In the genomic region with DNA sequence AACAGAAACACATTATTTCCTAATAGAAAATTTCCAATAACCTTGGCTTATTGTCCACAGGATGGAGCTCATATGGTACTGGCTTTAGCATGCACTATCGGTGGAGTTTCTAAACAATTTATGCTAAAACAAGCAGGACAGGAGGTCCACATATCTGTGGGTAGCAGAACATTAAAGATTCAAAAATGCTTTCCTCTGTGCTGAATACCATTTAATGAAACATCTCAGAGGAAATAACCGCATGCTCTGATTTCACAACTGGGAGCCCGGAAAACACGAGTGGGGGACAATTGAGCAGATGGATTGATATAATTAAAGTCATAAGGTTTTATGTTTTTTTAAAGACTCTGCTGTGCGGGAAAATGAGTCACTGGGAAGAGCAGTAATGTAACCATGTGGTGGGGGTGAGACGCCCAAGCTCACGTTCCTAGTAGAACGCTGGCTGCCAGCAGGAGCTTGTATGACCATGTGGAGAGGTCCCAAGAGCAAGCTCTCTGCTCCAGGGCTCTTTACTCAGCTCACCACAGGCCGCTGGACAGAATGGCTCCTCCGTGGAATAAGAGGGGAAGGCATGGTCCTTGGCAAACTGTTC, we compare ENCODE assay signal across 27 mouse cellular contexts. TPM values are rescaled to one million over a fixed set of nuclear protein-coding genes. Genes with fewer than 3 reads are reported as not detected.
DNase-seq lines count a peak whose midpoint lies in the region; ATAC-seq and TF ChIP-seq lines count a peak whose summit lies in the region.
"Had no signal": no experiment of that assay in that cellular context is flagged by ENCODE, and none has a peak within 500 bp of the region (broad histone marks: within the 10 kb centered on the region; RNA-seq: fewer than 3 reads in every experiment).

No protein-coding gene starts in this region.

- peak; percentile 77; the same call in 1 of the 2 replicates for ATAC-seq in hindbrain, embryonic 15.5 days (ENCODE audit: low FRiP score, low read depth)
- ATAC-seq in hindbrain, embryonic 12.5 days (ENCODE audit: low FRiP score), result no peak
- 0 out of 2 replicates have a peak, but pooled peaks have one; percentile 27 for ATAC-seq in hindbrain, postnatal 0 days
- ATAC-seq: intestine, postnatal 0 days; Patski had no signal

- H3K4me1 ChIP-seq in hindbrain, embryonic 15.5 days (replicated peaks), result peaks cover 6% of the 10 kb centered on the region
- 0 out of 2 replicates have a peak, but pooled peaks cover 2% of the 10 kb centered on the region for H3K4me1 ChIP-seq in hindbrain, embryonic 12.5 days
- H3K4me1 ChIP-seq in hindbrain, postnatal 0 days (ENCODE audit: insufficient read depth, low read length), result peaks cover 4% of the 10 kb centered on the region; the same call in 1 of the 2 replicates
- H3K4me1 ChIP-seq: limb, embryonic 13.5 days; liver, embryonic 13.5 days had no signal

- no peaks in the 10 kb centered on the region for H3K27me3 ChIP-seq in hindbrain, embryonic 15.5 days
- no peaks in the 10 kb centered on the region for H3K27me3 ChIP-seq in hindbrain, embryonic 12.5 days
- H3K27me3 ChIP-seq in hindbrain, postnatal 0 days (ENCODE audit: insufficient read depth, low read length), result no peaks in the 10 kb centered on the region
- H3K27me3 ChIP-seq: forebrain, embryonic 15.5 days; limb, embryonic 13.5 days; liver, embryonic 13.5 days had no signal

- H3K4me3 ChIP-seq in hindbrain, embryonic 15.5 days, result no peak overlapping the region
- no peak overlapping the region for H3K4me3 ChIP-seq in hindbrain, embryonic 12.5 days
- no peak overlapping the region for H3K4me3 ChIP-seq in hindbrain, postnatal 0 days (ENCODE audit: low read length)
- H3K4me3 ChIP-seq: embryonic facial prominence, embryonic 10.5 days; erythroblast, embryonic 14.5 days; forebrain, embryonic 15.5 days; left cerebral cortex, adult 2 months; limb, embryonic 13.5 days; liver, embryonic 13.5 days had no signal

- peak; percentile 24 for DNase-seq in right cerebral cortex, adult 18-20 months
- no peak for DNase-seq in right cerebral cortex, postnatal 4 days
- peak; percentile 33 for DNase-seq in hindbrain, postnatal 0 days (ENCODE audit: low spot score)
- peak; percentile 32 for DNase-seq in telencephalon, adult 2 months (ENCODE audit: low read depth, low spot score)
- no peak for DNase-seq in MN1 (ENCODE audit: low spot score)
- DNase-seq: adrenal gland, adult 8-10 months; cerebellum, adult 9-10 months; gastrocnemius, postnatal 14 days; heart, adult 18-20 months; heart, postnatal 4 days; liver, embryonic 13.5 days; lung, embryonic 14.5 days; lung, postnatal 4 days; thymus, postnatal 25 days had no signal

- H3K9ac ChIP-seq in hindbrain, embryonic 15.5 days, result no peak overlapping the region
- no peak overlapping the region for H3K9ac ChIP-seq in hindbrain, embryonic 12.5 days
- H3K9ac ChIP-seq in hindbrain, postnatal 0 days (replicated peaks; ENCODE audit: low read length), result no peak overlapping the region
- H3K9ac ChIP-seq: forebrain, embryonic 15.5 days; limb, embryonic 13.5 days; liver, embryonic 13.5 days; lung, embryonic 14.5 days had no signal

- H3K4me2 ChIP-seq in hindbrain, embryonic 15.5 days, result no peak overlapping the region
- H3K4me2 ChIP-seq in hindbrain, embryonic 12.5 days (replicated peaks), result no peak overlapping the region
- H3K4me2 ChIP-seq in hindbrain, postnatal 0 days (ENCODE audit: low read depth, low read length), result no peak overlapping the region
- H3K4me2 ChIP-seq: forebrain, embryonic 15.5 days; limb, embryonic 13.5 days; liver, embryonic 13.5 days; lung, embryonic 14.5 days had no signal

- 52% methylated on average over 10 of the region's 10 CpGs for WGBS in hindbrain, embryonic 15.5 days
- WGBS in hindbrain, embryonic 12.5 days, result 68% methylated on average over 10 of the region's 10 CpGs
- 55% methylated on average over 10 of the region's 10 CpGs for WGBS in hindbrain, postnatal 0 days

- H3K9me3 ChIP-seq in hindbrain, embryonic 15.5 days, result no peaks in the 10 kb centered on the region
- no peaks in the 10 kb centered on the region for H3K9me3 ChIP-seq in hindbrain, embryonic 12.5 days (replicated peaks)
- no peaks in the 10 kb centered on the region for H3K9me3 ChIP-seq in hindbrain, postnatal 0 days (ENCODE audit: low read length)
- H3K9me3 ChIP-seq: embryonic facial prominence, embryonic 10.5 days; forebrain, embryonic 15.5 days; limb, embryonic 13.5 days; liver, embryonic 13.5 days had no signal

- no peak overlapping the region for H3K27ac ChIP-seq in hindbrain, embryonic 15.5 days (replicated peaks)
- H3K27ac ChIP-seq in hindbrain, embryonic 12.5 days, result no peak overlapping the region
- no peak overlapping the region for H3K27ac ChIP-seq in hindbrain, postnatal 0 days
- H3K27ac ChIP-seq: embryonic facial prominence, embryonic 10.5 days; forebrain, embryonic 15.5 days; limb, embryonic 13.5 days; liver, embryonic 13.5 days had no signal

- no peaks in the 10 kb centered on the region for H3K36me3 ChIP-seq in hindbrain, embryonic 15.5 days
- H3K36me3 ChIP-seq in hindbrain, embryonic 12.5 days, result no peaks in the 10 kb centered on the region
- no peaks in the 10 kb centered on the region for H3K36me3 ChIP-seq in hindbrain, postnatal 0 days (ENCODE audit: insufficient read depth, low read length)
- H3K36me3 ChIP-seq: embryonic facial prominence, embryonic 10.5 days; forebrain, embryonic 15.5 days; limb, embryonic 13.5 days; liver, embryonic 13.5 days had no signal

- TF ChIP-seq CTCF in hindbrain, postnatal 0 days (IDR thresholded peaks at IDR 0.05; ENCODE audit: low read depth), result no peak

RNA-seq across cellular contexts. Expression of gene Pou6f2, which starts 58.5 kb away (rescaled TPM):
- 7.8 and 14.0 TPM in 2 replicates for polyA plus RNA-seq in hindbrain, embryonic 15.5 days (2015; fragmentation: Nextera tagmentation; extraction: Ambion mirVana)
- polyA plus RNA-seq in hindbrain, embryonic 12.5 days (2016; fragmentation: Nextera tagmentation; extraction: Ambion mirVana), result 7.1 and 8.9 TPM in 2 replicates
- total RNA-seq in hindbrain, postnatal 0 days (2014; rRNA removed), result 0.86 and 2.9 TPM in 2 replicates
- polyA plus RNA-seq in hindbrain, postnatal 0 days (2015; fragmentation: Nextera tagmentation; extraction: Ambion mirVana), result 4.4 and 6.6 TPM in 2 replicates
- total RNA-seq: adrenal gland, adult 8-10 months; common myeloid progenitor, adult 5-6 weeks; gastrocnemius, postnatal 14 days; heart, adult 18-20 months had no signal
- polyA plus RNA-seq: erythroblast, embryonic 14.5 days; intestine, postnatal 0 days; kidney, embryonic 16.5 days; large intestine, adult 2 months; liver, embryonic 13.5 days; lung, embryonic 14.5 days; Patski; small intestine, adult 2 months had no signal

Comparison
In these comparisons a context has a peak if more than half of its experiments do, and no peak if none do; other contexts are left out.
1. DNase-seq: peak in right cerebral cortex, adult 18-20 months (single experiment), hindbrain, postnatal 0 days (single experiment) and telencephalon, adult 2 months (single experiment); none in right cerebral cortex, postnatal 4 days (single experiment) and MN1 (single experiment).